Mouse (Mus musculus) heart, embryonic 14.5 days (tissue): ENCODE measurements around the gene Stac3. TPM values are rescaled to one million over a fixed set of nuclear protein-coding genes. Genes with fewer than 3 reads are reported as not detected.

Experiments
- ATAC-seq: fragments of 200-750 bp; cut with Nextera tagmentation; 2 replicates; pipeline ENCODE4 v1.8.0; 2017; ENCODE audit warnings: low read depth, moderate TSS enrichment; ENCODE audit not compliant: insufficient number of reproducible peaks, insufficient read depth, low FRiP score
- H3K27ac ChIP-seq, 2 experiments: fragments of 200-500 bp in 1 of 2; fragments of 300-500 bp in 1 of 2; sonication (generic) in 1 of 2; replicated peaks in 1 of 2; 2 replicates each; pipeline ENCODE4 v1.5.1; 2012 to 2014; ENCODE audit warnings: low read depth in 2 of 2, low read length in 2 of 2, control low read depth in 1 of 2, mild to moderate bottlenecking in 1 of 2, mixed read lengths in 1 of 2; ENCODE audit not compliant: control insufficient read depth in 1 of 2, insufficient read depth in 1 of 2
- H3K27me3 ChIP-seq: fragments of 300-500 bp; sonication (generic); 2 replicates; pipeline ENCODE4 v1.6.1; 2014; ENCODE audit warnings: mild to moderate bottlenecking, low read length, control low read depth; ENCODE audit not compliant: control insufficient read depth, insufficient read depth
- H3K36me3 ChIP-seq: fragments of 300-500 bp; sonication (generic); 2 replicates; pipeline ENCODE4 v1.6.1; 2014; ENCODE audit warnings: mild to moderate bottlenecking, control low read depth, low read length, mixed read lengths; ENCODE audit not compliant: control insufficient read depth, insufficient read depth
- H3K4me1 ChIP-seq, 2 experiments: fragments of 200-500 bp in 1 of 2; fragments of 300-500 bp in 1 of 2; sonication (generic) in 1 of 2; 2 replicates each; pipeline ENCODE4 v1.6.1; 2012 to 2014; ENCODE audit warnings: low read length in 2 of 2, control low read depth in 1 of 2, mixed read lengths in 1 of 2; ENCODE audit not compliant: control insufficient read depth in 2 of 2, insufficient read depth in 2 of 2
- H3K4me2 ChIP-seq: fragments of 300-500 bp; sonication (generic); 2 replicates; pipeline ENCODE4 v1.6.1; 2014; ENCODE audit warnings: mild to moderate bottlenecking, low read length
- H3K4me3 ChIP-seq, 2 experiments: fragments of 200-500 bp in 1 of 2; fragments of 300-500 bp in 1 of 2; sonication (generic) in 1 of 2; 2 replicates each; pipeline ENCODE4 v1.5.1; 2012 to 2014; ENCODE audit warnings: low read length in 2 of 2, mild to moderate bottlenecking in 2 of 2, control low read depth in 1 of 2, low read depth in 1 of 2, moderate library complexity in 1 of 2; ENCODE audit not compliant: control insufficient read depth in 1 of 2, insufficient read depth in 1 of 2
- H3K9ac ChIP-seq: fragments of 300-500 bp; sonication (generic); 2 replicates; pipeline ENCODE4 v1.6.1; 2014; ENCODE audit warnings: mild to moderate bottlenecking, low read length
- H3K9me3 ChIP-seq: fragments of 300-500 bp; sonication (generic); 2 replicates; pipeline ENCODE4 v1.6.1; 2016; ENCODE audit warnings: low read length, control low read depth; ENCODE audit not compliant: control insufficient read depth
- WGBS: fragments of 180-500 bp; shearing (Covaris S2); extraction: QIAGEN DNeasy Blood & Tissue Kit; methylation state at CpG from one replicate; pipeline ENCODE4 v1.1.7; 2014; 5-methylcytosine and 5-hydroxymethylcytosine counted together
- polyA plus RNA-seq: library from polyadenylated mRNA; unstranded; fragments of >200 nt; fragmentation: Nextera tagmentation; extraction: Ambion mirVana; gene quantifications from 2 replicates; pipeline ENCODE4 v1.2.1, GENCODE M21; 2014

The Stac3 gene
- polyA plus RNA-seq, 1 experiment from 2014 or later = 0.31 TPM

GRCm38 (mm10) chr10:127520714-127521357, 19.4 kb downstream of the Stac3 start:
- peak overlapping the region; percentile 83 for H3K9ac ChIP-seq
- peaks cover 36% of the 10 kb centered on the region for H3K36me3 ChIP-seq
- peaks cover 25% of the 10 kb centered on the region for H3K27me3 ChIP-seq
- H3K4me2 ChIP-seq = peak overlapping the region; percentile 97
- WGBS = 84% methylated on average over 20 of the region's 20 CpGs
- H3K9me3 ChIP-seq = no peaks in the 10 kb centered on the region
- no peak for ATAC-seq
- H3K27ac ChIP-seq = no peak overlapping the region
- peaks cover 21 to 25% of the 10 kb centered on the region in 2 experiments for H3K4me1 ChIP-seq
- peak overlapping the region; percentile 18 to 72; a peak in 3 of 4 replicates for H3K4me3 ChIP-seq

- ATAC-seq = no peak
- WGBS = 8% methylated on average over 12 of the region's 12 CpGs
These were observed 20.2 kb downstream of the Stac3 start for GRCm38 (mm10) chr10:127521611-127522080.

GRCm38 (mm10) chr10:127522088-127522581, 20.6 kb downstream of the Stac3 start, which contains the start of gene Shmt2:
Shmt2 (minus strand) TSS chr10:127522444.
- peak; percentile 15; the same call in 1 of the 2 replicates for ATAC-seq
- H3K9me3 ChIP-seq = no peaks in the 10 kb centered on the region
- H3K27ac ChIP-seq = 0 out of 4 replicates have a peak within 1 kb of the TSS, but pooled peaks of 1 of the 2 experiments have one; percentile 24
- H3K36me3 ChIP-seq = peaks cover 36% of the 10 kb centered on the region
- peak within 1 kb of the TSS; percentile 64 to 72 for H3K4me3 ChIP-seq
- peak within 1 kb of the TSS; percentile 83 for H3K9ac ChIP-seq
- peaks cover 11 to 23% of the 10 kb centered on the region in 2 experiments for H3K4me1 ChIP-seq
- whole genome bisulfite sequencing = under 1% methylated on average over 21 of the region's 21 CpGs
- peak within 1 kb of the TSS; percentile 97 for H3K4me2 ChIP-seq
- peaks cover 35% of the 10 kb centered on the region for H3K27me3 ChIP-seq

More at GRCm38 (mm10) chr10:127521611-127522080, 20.2 kb downstream of the Stac3 start:
- peak overlapping the region; percentile 64 to 72 for H3K4me3 ChIP-seq
- peaks cover 30% of the 10 kb centered on the region for H3K27me3 ChIP-seq
- peaks cover 16 to 25% of the 10 kb centered on the region in 2 experiments for H3K4me1 ChIP-seq
- 0 out of 4 replicates have a peak overlapping the region, but pooled peaks of 1 of the 2 experiments have one; percentile 24 for H3K27ac ChIP-seq
- H3K36me3 ChIP-seq = peaks cover 36% of the 10 kb centered on the region
- H3K9me3 ChIP-seq = no peaks in the 10 kb centered on the region
- peak overlapping the region; percentile 97 for H3K4me2 ChIP-seq
- H3K9ac ChIP-seq = peak overlapping the region; percentile 83

- H3K4me1 ChIP-seq = peaks cover 10 to 23% of the 10 kb centered on the region in 2 experiments
- H3K4me2 ChIP-seq = no peak overlapping the region
- no peaks in the 10 kb centered on the region for H3K9me3 ChIP-seq
- H3K4me3 ChIP-seq = no peak overlapping the region
- WGBS = 4% methylated on average over 19 of the region's 23 CpGs
- H3K9ac ChIP-seq = no peak overlapping the region
- peaks cover 12% of the 10 kb centered on the region for H3K36me3 ChIP-seq
- no peak overlapping the region for H3K27ac ChIP-seq
- no peak for ATAC-seq
- peaks cover 61% of the 10 kb centered on the region for H3K27me3 ChIP-seq
These were observed 23.3 kb downstream of the Stac3 start for GRCm38 (mm10) chr10:127524646-127525255.

GRCm38 (mm10) chr10:127526048-127526447, 24.6 kb downstream of the Stac3 start:
- no peak for ATAC-seq
- H3K4me1 ChIP-seq = peaks cover 10 to 22% of the 10 kb centered on the region in 2 experiments
- no peak overlapping the region for H3K27ac ChIP-seq
- peak overlapping the region; percentile 61 for H3K4me2 ChIP-seq
- H3K27me3 ChIP-seq = peaks cover 74% of the 10 kb centered on the region
- no peaks in the 10 kb centered on the region for H3K36me3 ChIP-seq
- H3K4me3 ChIP-seq = peak overlapping the region in 1 of 2 experiments; percentile 34; a peak in 3 of 4 replicates
- H3K9ac ChIP-seq = no peak overlapping the region
- 1% methylated on average over 26 of the region's 26 CpGs for WGBS
- no peaks in the 10 kb centered on the region for H3K9me3 ChIP-seq

- Histone ChIP-seq H3K36me3 (no peaks in the 10 kb centered on the region), H3K27ac (no peak overlapping the region), H3K4me3 (peak overlapping the region; percentile 30 to 34), H3K9ac (no peak overlapping the region), H3K27me3 (peaks cover 80% of the 10 kb centered on the region), H3K4me2 (peak overlapping the region; percentile 61), H3K9me3 (no peaks in the 10 kb centered on the region), H3K4me1 (peaks cover 6 to 16% of the 10 kb centered on the region in 2 experiments)
- whole genome bisulfite sequencing = under 1% methylated on average over 26 of the region's 26 CpGs
- no peak for ATAC-seq
These were observed 25.2 kb downstream of the Stac3 start for GRCm38 (mm10) chr10:127526681-127527080.

GRCm38 (mm10) chr10:127527481-127527880, 26.0 kb downstream of the Stac3 start:
- H3K36me3 ChIP-seq = no peaks in the 10 kb centered on the region
- no peak overlapping the region for H3K27ac ChIP-seq
- no peaks in the 10 kb centered on the region for H3K9me3 ChIP-seq
- no peak overlapping the region for H3K9ac ChIP-seq
- no peak overlapping the region for H3K4me2 ChIP-seq
- peaks cover 88% of the 10 kb centered on the region for H3K27me3 ChIP-seq
- WGBS = 5% methylated on average over 17 of the region's 17 CpGs
- no peak overlapping the region for H3K4me3 ChIP-seq
- ATAC-seq = no peak
- H3K4me1 ChIP-seq = peaks cover 3 to 14% of the 10 kb centered on the region in 2 experiments
